In the genomic region with DNA sequence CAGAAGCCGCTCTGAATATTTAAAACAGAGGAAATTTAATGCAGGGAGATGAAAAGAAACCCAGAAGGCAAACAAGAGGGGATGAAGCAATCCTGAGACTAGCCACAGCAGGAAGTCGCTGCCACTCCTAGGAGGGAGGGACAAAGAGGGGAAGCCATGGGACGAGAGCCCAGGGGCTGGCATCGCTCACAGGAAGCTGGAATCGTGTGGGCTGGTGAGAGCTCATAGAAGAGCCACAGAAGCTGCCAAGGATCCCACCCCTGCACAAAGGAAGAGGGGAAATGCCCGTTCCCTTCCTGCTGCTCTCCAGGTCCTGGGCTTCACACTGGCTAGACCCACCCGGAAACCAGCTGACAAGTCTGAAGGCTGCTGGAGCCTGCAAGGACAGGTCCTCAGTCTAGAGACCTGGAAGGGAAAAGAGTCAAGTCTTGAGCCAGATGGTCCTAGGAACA, we compare ENCODE assay signal across 8 mouse cellular contexts.
DNase-seq lines count a peak whose midpoint lies in the region; ATAC-seq and TF ChIP-seq lines count a peak whose summit lies in the region.

No protein-coding gene starts in this region.

- H3K27ac ChIP-seq in ES-E14 (ENCODE audit: insufficient read depth, low read depth, low read length, poor library complexity, severe bottlenecking) = peak overlapping the region; percentile 91
- H3K27ac ChIP-seq in forebrain, embryonic 16.5 days (ENCODE audit: low read length) = peak overlapping the region; percentile 92
- H3K27ac ChIP-seq in liver, embryonic 14.5 days = no peak overlapping the region

- 9% methylated on average over 7 of the region's 7 CpGs for WGBS in forebrain, embryonic 16.5 days
- WGBS in liver, embryonic 14.5 days (ENCODE audit: insufficient replicate concordance) = 15% methylated on average over 7 of the region's 7 CpGs

- no peaks in the 10 kb centered on the region for H3K27me3 ChIP-seq in forebrain, embryonic 16.5 days (replicated peaks; ENCODE audit: control insufficient read depth, insufficient read depth, low read length)
- no peaks in the 10 kb centered on the region for H3K27me3 ChIP-seq in liver, embryonic 14.5 days (ENCODE audit: control insufficient read depth, insufficient read depth, low read length)

- in situ Hi-C loops in ES-E14 (cut with MboI; ENCODE audit: low sequenced_read_pairs in 2 of 2, unreplicated experiment in 2 of 2) = no loop called here

- peaks cover 16 to 36% of the 10 kb centered on the region in 2 experiments for H3K4me1 ChIP-seq in ES-E14 (ENCODE audit: control insufficient read depth in 2 of 2, insufficient read depth in 2 of 2, low read length in 2 of 2, poor library complexity in 1 of 2)
- H3K4me1 ChIP-seq in forebrain, embryonic 16.5 days (replicated peaks; ENCODE audit: control insufficient read depth, insufficient read depth, low read length) = peaks cover 28% of the 10 kb centered on the region
- peaks cover 6 to 23% of the 10 kb centered on the region in 2 experiments for H3K4me1 ChIP-seq in liver, embryonic 14.5 days (replicated peaks; ENCODE audit: control insufficient read depth in 2 of 2, insufficient read depth in 2 of 2, low read length in 1 of 2)

- peak overlapping the region in 1 of 2 experiments; percentile 30; a peak in 1 of 4 replicates for H3K4me3 ChIP-seq in ES-E14 (ENCODE audit: insufficient read depth in 1 of 2, low read depth in 1 of 2, low read length in 2 of 2, poor library complexity in 1 of 2, severe bottlenecking in 1 of 2)
- no peak overlapping the region for H3K4me3 ChIP-seq in forebrain, embryonic 16.5 days (replicated peaks; ENCODE audit: low read length)
- H3K4me3 ChIP-seq in liver, embryonic 14.5 days (ENCODE audit: insufficient read depth in 1 of 2, low read depth in 2 of 2, low read length in 2 of 2) = no peak overlapping the region

- ATAC-seq in forebrain, embryonic 16.5 days = peak; percentile 83
- peak; percentile 52; the same call in 1 of the 2 replicates for ATAC-seq in liver, embryonic 14.5 days (ENCODE audit: insufficient read depth)

- no peak for TF ChIP-seq EP300 in liver, embryonic 14.5 days (IDR thresholded peaks at IDR 0.05; ENCODE audit: low read depth)

- no peaks in the 10 kb centered on the region for H3K9me3 ChIP-seq in ES-E14 (ENCODE audit: control insufficient read depth, insufficient read depth, low read depth, low read length)
- no peaks in the 10 kb centered on the region for H3K9me3 ChIP-seq in forebrain, embryonic 16.5 days (ENCODE audit: control insufficient read depth, low read length)
- no peaks in the 10 kb centered on the region for H3K9me3 ChIP-seq in liver, embryonic 14.5 days (ENCODE audit: control insufficient read depth, low read length)

- H3K9ac ChIP-seq in ES-E14 (ENCODE audit: insufficient read depth, low read depth, low read length, poor library complexity, severe bottlenecking) = peak overlapping the region; percentile 31; the same call in 1 of the 2 replicates
- peak overlapping the region; percentile 31 for H3K9ac ChIP-seq in forebrain, embryonic 16.5 days (replicated peaks; ENCODE audit: low read depth, low read length)
- H3K9ac ChIP-seq in liver, embryonic 14.5 days (replicated peaks) = 0 out of 2 replicates have a peak overlapping the region, but pooled peaks have one; percentile 7

- intact Hi-C loops in heart, postnatal 14 days (cut with DNase I) = loop anchor here (5.0 kb wide), 2 partner anchors 110 to 195 kb away; no protein-coding TSS in a partner anchor

- DNase-seq in ES-E14 (ENCODE audit: low read depth, low spot score) = peak; percentile 40
- DNase-seq in cerebellum, adult 8-10 months = peak; percentile 27
- DNase-seq in heart, postnatal 14 days = peak; percentile 64 to 69
- DNase-seq in kidney, postnatal 4 days = peak; percentile 52 to 70
- DNase-seq in liver, embryonic 14.5 days (ENCODE audit: low read depth in 3 of 3, low spot score in 3 of 3) = no peak
- DNase-seq in naive thymus-derived CD4-positive, alpha-beta T cell, adult 2 months (ENCODE audit: low read depth) = peak; percentile 32
- DNase-seq in urinary bladder, postnatal 25 days (ENCODE audit: low spot score) = peak; percentile 43

- H3K36me3 ChIP-seq in ES-E14 (ENCODE audit: control insufficient read depth, insufficient read depth, low read length, poor library complexity, severe bottlenecking) = no peaks in the 10 kb centered on the region
- no peaks in the 10 kb centered on the region for H3K36me3 ChIP-seq in forebrain, embryonic 16.5 days (ENCODE audit: control insufficient read depth, insufficient read depth)
- no peaks in the 10 kb centered on the region for H3K36me3 ChIP-seq in liver, embryonic 14.5 days (replicated peaks; ENCODE audit: control insufficient read depth, insufficient read depth, low read depth)

- no peak for TF ChIP-seq CTCF in liver, embryonic 14.5 days (IDR thresholded peaks at IDR 0.05; ENCODE audit: low read depth)

- peak overlapping the region; percentile 30 for H3K4me2 ChIP-seq in forebrain, embryonic 16.5 days (ENCODE audit: low read length)
- peak overlapping the region; percentile 37 for H3K4me2 ChIP-seq in liver, embryonic 14.5 days (ENCODE audit: low read depth)

TF ChIP-seq in ES-E14, 5 proteins besides CTCF, POLR2A, EP300 and RAD21:
- TF ChIP-seq CHD2 (IDR thresholded peaks at IDR 0.05; ENCODE audit: low read depth, low read length) (no peak), HCFC1 (IDR thresholded peaks at IDR 0.05; ENCODE audit: borderline replicate concordance, insufficient read depth, low read length) (no peak), ZC3H11A (IDR thresholded peaks at IDR 0.05; ENCODE audit: borderline replicate concordance, low read depth, low read length) (no peak), MAFK (IDR thresholded peaks at IDR 0.05; ENCODE audit: insufficient read depth, low read depth, low read length) (no peak), ZNF384 (IDR thresholded peaks at IDR 0.05; ENCODE audit: low read depth, low read length) (no peak)

Comparison
In these comparisons a context has a peak if more than half of its experiments do, and no peak if none do; other contexts are left out.
1. DNase-seq: peak in ES-E14 (single experiment), cerebellum, adult 8-10 months (single experiment), heart, postnatal 14 days (2 of 2), kidney, postnatal 4 days (2 of 2), naive thymus-derived CD4-positive, alpha-beta T cell, adult 2 months (single experiment) and urinary bladder, postnatal 25 days (single experiment); none in liver, embryonic 14.5 days (0 of 3).
2. Peak in every context shown above with its lines, with median percentiles within 50 percentile points of each other: H3K9ac ChIP-seq.